Mouse (Mus musculus) kidney, postnatal 36 days (tissue): ENCODE results near the gene Otog.
A peak's percentile ranks its signal among the peaks of the same experiment; 100 is the strongest.

Source experiments
- DNase-seq, 2 experiments: peaks; one replicate each; pipeline ENCODE4 v3.0.0; 2021 to 2022; ENCODE audit warnings: mixed read lengths in 2 of 2

Gene Otog

GRCm38 (mm10) chr7:46240696-46241095 is at the start of gene Otog:
Gene Otog (plus strand): TSS chr7:46240987.
- no peak for DNase-seq

GRCm38 (mm10) chr7:46195356-46195755 is 45.4 kb upstream of the Otog start:
- DNase-seq = no peak

DNA sequence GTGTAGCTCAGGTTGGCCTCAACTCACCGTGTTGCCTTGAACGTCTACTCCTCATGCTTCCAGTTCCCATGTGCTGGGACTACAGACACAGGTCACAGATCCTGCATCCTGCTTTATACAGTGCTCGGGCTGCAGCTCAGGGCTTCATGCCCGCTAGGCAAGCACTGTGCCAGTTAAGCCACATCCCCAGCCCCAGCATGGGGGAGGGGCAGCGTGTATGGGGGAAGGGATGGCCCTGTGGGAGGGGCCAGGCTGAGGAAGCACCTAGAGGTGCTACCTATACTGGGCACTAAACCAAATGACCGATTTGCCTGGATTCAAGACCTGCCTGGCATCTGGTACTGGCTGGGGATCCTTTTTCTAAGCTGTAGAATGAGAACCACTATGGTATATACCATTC is 40.8 kb upstream of the Otog start:
- DNase-seq = no peak

GRCm38 (mm10) chr7:46201649-46202048 is 39.1 kb upstream of the Otog start:
- DNase-seq = no peak

- peak; percentile 3 to 52 for DNase-seq
Measured at GRCm38 (mm10) chr7:46204046-46204471, 36.7 kb upstream of the Otog start.

- DNase-seq = no peak
Measured at GRCm38 (mm10) chr7:46204775-46205174, 36.0 kb upstream of the Otog start.

GRCm38 (mm10) chr7:46208131-46208530 is 32.7 kb upstream of the Otog start:
- no peak for DNase-seq

- no peak for DNase-seq
Measured at GRCm38 (mm10) chr7:46210276-46210675, 30.5 kb upstream of the Otog start.

- DNase-seq = no peak
Measured at GRCm38 (mm10) chr7:46216481-46216880, 24.3 kb upstream of the Otog start.

- DNase-seq = peak; percentile 25 to 57
Measured at GRCm38 (mm10) chr7:46218415-46218814, 22.4 kb upstream of the Otog start.

DNA sequence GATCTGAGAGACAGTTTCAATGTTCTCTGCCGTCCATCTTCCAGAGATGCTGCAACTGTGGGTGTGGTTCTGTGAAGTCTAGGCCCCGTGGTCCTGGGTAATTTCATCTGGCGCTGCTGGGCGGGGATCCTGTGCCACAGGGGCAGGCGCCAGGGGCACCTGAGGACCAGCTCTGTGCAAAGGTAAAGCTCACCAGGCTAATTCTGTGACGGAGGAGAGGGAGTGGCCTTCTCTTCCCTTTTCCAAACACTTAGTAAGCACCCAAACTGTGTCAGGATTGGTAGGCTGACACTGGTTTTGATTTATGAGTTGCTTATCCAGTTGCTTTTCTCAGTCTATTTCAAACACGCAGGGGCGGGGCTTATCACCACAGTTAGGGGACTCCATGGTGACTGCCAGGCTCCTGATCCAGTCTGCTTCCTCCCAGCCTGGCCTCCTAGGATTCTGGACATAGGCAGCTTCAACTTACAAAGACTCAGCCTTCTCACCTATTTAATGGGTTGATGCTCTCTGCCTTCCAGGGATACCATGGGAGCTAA is 20.1 kb upstream of the Otog start:
- DNase-seq = no peak

DNA sequence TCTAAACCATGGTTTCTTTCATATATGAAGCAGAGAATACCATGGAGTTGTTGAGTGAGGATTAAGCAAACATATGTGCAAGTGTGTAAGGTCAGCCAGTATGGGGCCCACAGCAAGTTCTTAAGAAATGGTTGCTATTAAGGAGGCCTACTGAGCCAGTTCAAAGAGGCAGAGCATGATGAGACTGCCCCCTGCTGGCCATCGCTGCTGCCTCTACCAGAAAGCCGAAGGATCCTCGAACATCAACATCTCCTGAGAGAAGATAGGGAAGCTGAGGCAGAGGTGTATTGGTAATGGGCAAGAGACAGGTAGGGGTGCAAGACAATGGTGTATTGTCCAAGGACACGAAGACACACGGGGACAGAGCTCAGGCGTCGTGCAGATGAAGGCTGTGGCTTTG is 14.5 kb upstream of the Otog start:
- DNase-seq = peak; percentile 43 to 83

DNA sequence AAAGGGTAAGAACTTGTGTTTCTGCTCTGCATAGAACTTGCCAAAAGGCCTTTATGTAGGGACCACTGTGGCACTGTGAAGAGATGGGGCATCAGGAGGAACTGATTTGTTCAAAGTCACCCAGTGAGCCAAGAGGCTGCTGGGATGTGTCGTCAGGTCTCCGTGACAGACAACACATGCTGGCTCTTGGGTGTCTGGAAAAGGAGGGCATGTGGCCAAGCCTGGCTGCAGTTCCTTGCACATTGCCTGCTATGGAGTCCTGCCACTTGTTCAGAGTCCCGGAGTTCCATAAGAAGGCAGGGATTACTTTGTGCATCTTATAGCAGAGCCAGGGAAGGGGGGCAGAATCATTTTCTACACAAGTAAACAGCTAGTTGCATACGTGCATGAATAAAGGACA is 13.9 kb upstream of the Otog start:
- no peak for DNase-seq

DNA sequence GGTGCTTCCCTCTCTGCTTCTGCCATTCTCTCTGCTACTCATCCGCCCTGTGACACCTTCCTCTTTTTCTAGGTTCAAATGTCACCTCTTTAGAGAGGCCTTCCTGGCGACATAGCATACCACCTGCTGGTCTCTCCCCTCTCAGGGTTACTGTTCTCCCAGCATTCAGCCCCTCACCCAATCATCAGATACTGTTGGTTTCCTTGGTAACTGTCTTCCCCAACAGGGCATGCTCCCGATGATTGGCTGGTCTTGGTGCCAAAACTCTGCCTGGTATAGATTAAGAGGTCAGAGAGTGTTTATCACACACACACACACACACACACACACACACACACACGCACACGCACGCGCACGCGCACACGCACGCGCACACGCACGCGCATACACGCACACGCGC is 4.8 kb upstream of the Otog start:
- DNase-seq = no peak

- DNase-seq = peak; percentile 64 to 72
Measured at GRCm38 (mm10) chr7:46236363-46236762, 4.4 kb upstream of the Otog start.

DNA sequence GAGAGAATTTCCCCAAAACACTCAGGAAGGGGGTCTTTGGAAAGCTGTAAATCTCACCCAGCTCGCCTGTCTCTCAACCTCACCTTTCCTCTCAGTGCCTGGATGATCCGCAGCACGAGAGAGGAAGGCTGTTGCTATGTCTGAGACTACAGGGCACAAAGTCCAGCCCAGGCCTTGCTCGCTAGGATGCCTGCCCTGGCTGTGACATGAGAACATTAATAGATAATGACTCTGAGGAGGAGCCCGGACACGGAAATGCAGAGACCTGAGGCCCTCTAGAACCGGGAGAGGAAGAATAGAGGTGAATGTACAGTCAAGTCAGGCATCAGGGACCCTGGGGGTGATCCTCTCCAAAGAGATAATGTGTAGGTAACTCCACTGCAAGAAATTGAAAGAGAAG is 3.6 kb upstream of the Otog start:
- peak; percentile 74 to 82 for DNase-seq

GRCm38 (mm10) chr7:46238346-46238745 is 2.4 kb upstream of the Otog start, which contains the start of gene Ush1c:
Gene Ush1c (minus strand): TSS chr7:46238503.
- peak; percentile 81 to 84 for DNase-seq

- no peak for DNase-seq
Measured at GRCm38 (mm10) chr7:46240091-46240490, 696 bp upstream of the Otog start.

- DNase-seq = no peak
Measured at GRCm38 (mm10) chr7:46246876-46247275, 6.1 kb downstream of the Otog start.

DNA sequence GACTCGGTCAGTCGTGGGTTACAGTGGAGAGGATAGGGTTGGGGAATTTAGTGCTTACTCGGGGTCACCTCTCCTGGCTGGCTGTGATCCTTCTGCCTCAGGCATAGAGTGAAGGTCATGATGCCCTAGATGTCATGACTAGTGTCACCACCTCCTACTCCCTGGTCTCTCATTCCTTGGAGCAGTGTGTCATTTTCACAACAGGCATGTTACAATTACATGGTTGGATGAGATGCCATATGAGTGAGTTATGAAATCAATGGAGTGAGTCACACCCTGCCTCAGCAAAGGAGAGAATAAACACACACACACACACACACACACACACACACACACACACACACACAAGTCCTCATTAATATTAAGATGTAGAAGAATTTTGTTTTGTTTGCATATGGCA is 6.8 kb downstream of the Otog start:
- DNase-seq = no peak

GRCm38 (mm10) chr7:46251841-46252240 is 11.1 kb downstream of the Otog start:
- peak in 1 of 2 experiments; percentile 45 for DNase-seq

- DNase-seq = no peak
Measured at GRCm38 (mm10) chr7:46276156-46276555, 35.4 kb downstream of the Otog start.

DNA sequence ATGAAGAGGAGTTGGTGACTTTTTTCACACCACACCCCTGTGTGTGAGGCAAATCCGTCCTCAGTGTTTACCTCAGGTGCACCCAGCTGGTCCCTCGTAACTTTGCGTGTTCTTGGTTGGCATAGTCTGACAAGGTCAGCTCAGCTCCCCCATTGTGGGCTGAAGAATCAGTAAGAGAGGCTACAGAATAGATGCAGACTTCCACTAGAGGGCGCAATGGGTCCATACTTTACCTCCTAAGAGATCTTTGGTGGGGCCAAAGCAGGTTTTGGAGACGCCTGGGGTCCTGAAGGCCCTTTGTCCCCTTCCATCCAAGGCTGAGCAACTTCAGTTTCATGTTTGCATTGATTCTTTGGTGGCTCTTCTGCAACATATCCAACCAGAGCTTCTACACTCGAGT is 39.2 kb downstream of the Otog start:
- peak; percentile 47 to 77 for DNase-seq

- no peak for DNase-seq
Measured at GRCm38 (mm10) chr7:46280896-46281295, 40.1 kb downstream of the Otog start.

DNA sequence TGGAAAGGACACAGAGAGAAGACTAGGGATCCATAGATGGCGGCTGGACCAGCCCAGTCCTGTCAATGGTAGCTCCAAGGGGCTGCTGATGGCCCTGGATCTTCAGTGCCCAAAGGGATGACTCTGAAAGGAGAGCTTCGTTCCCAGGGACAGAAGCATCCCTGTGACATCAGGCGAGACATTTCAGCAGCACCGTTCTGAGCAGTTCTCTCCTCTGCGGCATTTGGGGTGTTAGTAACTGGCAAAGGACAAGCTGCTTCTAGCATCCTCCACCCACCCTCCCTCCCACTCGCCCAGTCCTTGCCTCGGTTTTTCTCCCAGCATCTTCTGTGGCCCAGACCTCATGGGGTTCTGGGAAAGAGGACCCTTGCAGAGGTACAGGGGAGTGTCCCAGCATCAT is 41.5 kb downstream of the Otog start:
- DNase-seq = no peak
